In genomic region chr2:160062148-160062937, GRCm38 (mm10) we compare ENCODE assay signal across 13 mouse cellular contexts.
A peak's percentile ranks its signal among the peaks of the same experiment; 100 is the strongest.
DNase-seq lines count a peak whose midpoint lies in the region; ATAC-seq and TF ChIP-seq lines count a peak whose summit lies in the region.
"Had no signal": no experiment of that assay in that cellular context is flagged by ENCODE, and none has a peak within 500 bp of the region (broad histone marks: within the 10 kb centered on the region; RNA-seq: fewer than 3 reads in every experiment).

No protein-coding gene starts in this region.

- no peaks in the 10 kb centered on the region for H3K4me1 ChIP-seq in lung, postnatal 0 days (ENCODE audit: insufficient read depth, low read depth, low read length)
- peaks cover 7% of the 10 kb centered on the region for H3K4me1 ChIP-seq in intestine, embryonic 16.5 days (ENCODE audit: control insufficient read depth, insufficient read depth, low read length)
- peaks cover 17% of the 10 kb centered on the region; the same call in 1 of the 2 replicates for H3K4me1 ChIP-seq in stomach, embryonic 16.5 days (ENCODE audit: control insufficient read depth, insufficient read depth, low read length)

- no peak overlapping the region for H3K4me2 ChIP-seq in lung, postnatal 0 days (replicated peaks; ENCODE audit: low read depth, low read length)
- no peak overlapping the region for H3K4me2 ChIP-seq in intestine, embryonic 16.5 days (ENCODE audit: low read depth, low read length)
- H3K4me2 ChIP-seq in stomach, embryonic 16.5 days (ENCODE audit: low read depth, low read length) = no peak overlapping the region
- H3K4me2 ChIP-seq: limb, embryonic 12.5 days; neural tube, embryonic 13.5 days had no signal

- peak; percentile 61 for TF ChIP-seq CTCF in lung, postnatal 0 days (IDR thresholded peaks at IDR 0.05)

- H3K27me3 ChIP-seq in lung, postnatal 0 days (replicated peaks; ENCODE audit: insufficient read depth, low read length) = no peaks in the 10 kb centered on the region
- no peaks in the 10 kb centered on the region for H3K27me3 ChIP-seq in intestine, embryonic 16.5 days (replicated peaks; ENCODE audit: control insufficient read depth, insufficient read depth, low read length)
- H3K27me3 ChIP-seq in stomach, embryonic 16.5 days (ENCODE audit: control insufficient read depth, insufficient read depth, low read length) = no peaks in the 10 kb centered on the region

- no peaks in the 10 kb centered on the region for H3K36me3 ChIP-seq in lung, postnatal 0 days (ENCODE audit: insufficient read depth, low read length)
- H3K36me3 ChIP-seq in intestine, embryonic 16.5 days (ENCODE audit: control insufficient read depth, insufficient read depth, low read length) = no peaks in the 10 kb centered on the region
- no peaks in the 10 kb centered on the region for H3K36me3 ChIP-seq in stomach, embryonic 16.5 days (ENCODE audit: control insufficient read depth, insufficient read depth, low read length)
- H3K36me3 ChIP-seq: limb, embryonic 12.5 days; midbrain, embryonic 10.5 days; neural tube, embryonic 13.5 days had no signal

- WGBS in lung, postnatal 0 days = 56% methylated on average over 4 of the region's 4 CpGs
- WGBS in intestine, embryonic 16.5 days = 48% methylated on average over 4 of the region's 4 CpGs
- 28% methylated on average over 4 of the region's 4 CpGs for WGBS in stomach, embryonic 16.5 days

- DNase-seq in heart, adult 11 months = peak; percentile 88
- no peak for DNase-seq in heart, adult 18-20 months
- peak; percentile 19 for DNase-seq in lung, postnatal 0 days (ENCODE audit: low spot score)
- DNase-seq in lung, postnatal 36 days = no peak
- no peak for DNase-seq in urinary bladder, adult 2 months (ENCODE audit: low spot score)
- DNase-seq in right cerebral cortex, postnatal 25 days = no peak
- DNase-seq: cerebellum, postnatal 10 days; gastrocnemius, postnatal 25 days had no signal

- H3K27ac ChIP-seq in lung, postnatal 0 days (ENCODE audit: low read length) = no peak overlapping the region
- H3K27ac ChIP-seq in intestine, embryonic 16.5 days (ENCODE audit: low read length) = no peak overlapping the region
- no peak overlapping the region for H3K27ac ChIP-seq in stomach, embryonic 16.5 days (ENCODE audit: low read length)
- H3K27ac ChIP-seq: limb, embryonic 12.5 days; midbrain, embryonic 10.5 days; neural tube, embryonic 13.5 days had no signal

- no peak for TF ChIP-seq EP300 in lung, postnatal 0 days (IDR thresholded peaks at IDR 0.05)

- ATAC-seq in lung, postnatal 0 days = no peak
- ATAC-seq in intestine, embryonic 16.5 days = peak; percentile 47
- peak; percentile 77 for ATAC-seq in stomach, embryonic 16.5 days (ENCODE audit: insufficient read depth, low FRiP score)

- no peak overlapping the region for H3K9ac ChIP-seq in lung, postnatal 0 days (replicated peaks; ENCODE audit: low read depth)
- H3K9ac ChIP-seq in intestine, embryonic 16.5 days (ENCODE audit: low read depth, low read length) = no peak overlapping the region
- H3K9ac ChIP-seq in stomach, embryonic 16.5 days (ENCODE audit: low read length) = no peak overlapping the region
- H3K9ac ChIP-seq: limb, embryonic 12.5 days; neural tube, embryonic 13.5 days had no signal

- no peak overlapping the region for H3K4me3 ChIP-seq in lung, postnatal 0 days (ENCODE audit: low read depth, low read length)
- H3K4me3 ChIP-seq in intestine, embryonic 16.5 days (ENCODE audit: low read length) = no peak overlapping the region
- H3K4me3 ChIP-seq in stomach, embryonic 16.5 days (replicated peaks; ENCODE audit: low read length) = no peak overlapping the region
- H3K4me3 ChIP-seq: limb, embryonic 12.5 days; midbrain, embryonic 10.5 days; neural tube, embryonic 13.5 days had no signal

- no peaks in the 10 kb centered on the region for H3K9me3 ChIP-seq in lung, postnatal 0 days (ENCODE audit: low read length)
- H3K9me3 ChIP-seq in intestine, embryonic 16.5 days (ENCODE audit: control insufficient read depth, low read length) = no peaks in the 10 kb centered on the region
- H3K9me3 ChIP-seq in stomach, embryonic 16.5 days (replicated peaks; ENCODE audit: control insufficient read depth, low read length) = no peaks in the 10 kb centered on the region
- H3K9me3 ChIP-seq: limb, embryonic 12.5 days; midbrain, embryonic 10.5 days; neural tube, embryonic 13.5 days had no signal

Comparison
In these comparisons a context has a peak if more than half of its experiments do, and no peak if none do; other contexts are left out.
1. DNase-seq: peak in heart, adult 11 months (single experiment) and lung, postnatal 0 days (single experiment); none in heart, adult 18-20 months (0 of 2), lung, postnatal 36 days (single experiment), urinary bladder, adult 2 months (single experiment) and right cerebral cortex, postnatal 25 days (single experiment).